Mouse (Mus musculus) liver, embryonic 16.5 days (tissue): ENCODE results near the gene Stat5b. TPM values are rescaled to one million over a fixed set of nuclear protein-coding genes. Genes with fewer than 3 reads are reported as not detected.

Source experiments
- polyA plus RNA-seq: library from polyadenylated mRNA; unstranded; fragments of >200 nt; fragmentation: Nextera tagmentation; extraction: Ambion mirVana; gene quantifications from 2 replicates; pipeline ENCODE4 v1.2.1, GENCODE M21; 2015

Gene Stat5b
- polyA plus RNA-seq, 1 experiment from 2014 or later = 22.6 TPM

Other genes with a start within 250 kb of the Stat5b start
- 18.1 and 19.7 TPM in 2 replicates for gene Nkiras2, start 231.5 kb downstream of the Stat5b start, polyA plus RNA-seq
- 56.8 and 60.9 TPM in 2 replicates for gene Dnajc7, start 230.6 kb downstream of the Stat5b start, polyA plus RNA-seq
- gene Zfp385c, start 158.3 kb downstream of the Stat5b start, polyA plus RNA-seq = 0.05 TPM in 1 of 2 replicates, not detected in the other
- 1.9 and 2.2 TPM in 2 replicates for gene Dhx58, start 146.5 kb downstream of the Stat5b start, polyA plus RNA-seq
- gene Kat2a, start 138.3 kb downstream of the Stat5b start, polyA plus RNA-seq = 9.9 and 12.0 TPM in 2 replicates
- 0.24 TPM in 1 of 2 replicates, not detected in the other for gene Hspb9, start 136.9 kb downstream of the Stat5b start, polyA plus RNA-seq
- gene Rab5c, start 112.5 kb downstream of the Stat5b start, polyA plus RNA-seq = 21.9 and 22.6 TPM in 2 replicates
- not detected in 2 replicates for gene Kcnh4, start 90.8 kb downstream of the Stat5b start, polyA plus RNA-seq
- gene Hcrt, start 87.8 kb downstream of the Stat5b start, polyA plus RNA-seq = not detected in 2 replicates
- gene Ghdc, start 79.8 kb downstream of the Stat5b start, polyA plus RNA-seq = 1.6 and 2.1 TPM in 2 replicates
- 8.1 and 8.3 TPM in 2 replicates for gene Stat5a, start 8.6 kb upstream of the Stat5b start, polyA plus RNA-seq
- gene Stat3, start 88.8 kb upstream of the Stat5b start, polyA plus RNA-seq = 32.8 and 39.2 TPM in 2 replicates
- gene Cavin1, start 120.2 kb upstream of the Stat5b start, polyA plus RNA-seq = 26.0 and 29.7 TPM in 2 replicates
- gene Atp6v0a1, start 158.7 kb upstream of the Stat5b start, polyA plus RNA-seq = 47.5 and 49.9 TPM in 2 replicates
- gene Naglu, start 219.3 kb upstream of the Stat5b start, polyA plus RNA-seq = 7.1 and 7.2 TPM in 2 replicates
- gene Hsd17b1, start 227.7 kb upstream of the Stat5b start, polyA plus RNA-seq = 0.28 and 0.30 TPM in 2 replicates
- gene Coasy, start 231.8 kb upstream of the Stat5b start, polyA plus RNA-seq = 20.1 and 20.5 TPM in 2 replicates
- gene Mlx, start 236.6 kb upstream of the Stat5b start, polyA plus RNA-seq = 23.8 and 24.5 TPM in 2 replicates
- 11.7 and 11.8 TPM in 2 replicates for gene Psmc3ip, start 244.7 kb upstream of the Stat5b start, polyA plus RNA-seq